Mouse (Mus musculus) bone marrow macrophage, adult 2 months (primary cell): ENCODE measurements around the gene Ina.
"Not testable (repeated sequence)": the region's sequence is repeated elsewhere in the genome, so short reads cannot be mapped to it uniquely, and the experiment has no call there.

Experiments used
- CTCF ChIP-seq: IDR thresholded peaks from 2 replicates; pipeline ENCODE4 v1.5.1; 2012; ENCODE audit warnings: low read depth, mild to moderate bottlenecking, low read length, moderate library complexity
- POLR2A ChIP-seq: IDR thresholded peaks from 2 replicates; pipeline ENCODE4 v1.6.1; 2012; ENCODE audit warnings: mild to moderate bottlenecking, low read depth, low read length, borderline replicate concordance

DNA sequence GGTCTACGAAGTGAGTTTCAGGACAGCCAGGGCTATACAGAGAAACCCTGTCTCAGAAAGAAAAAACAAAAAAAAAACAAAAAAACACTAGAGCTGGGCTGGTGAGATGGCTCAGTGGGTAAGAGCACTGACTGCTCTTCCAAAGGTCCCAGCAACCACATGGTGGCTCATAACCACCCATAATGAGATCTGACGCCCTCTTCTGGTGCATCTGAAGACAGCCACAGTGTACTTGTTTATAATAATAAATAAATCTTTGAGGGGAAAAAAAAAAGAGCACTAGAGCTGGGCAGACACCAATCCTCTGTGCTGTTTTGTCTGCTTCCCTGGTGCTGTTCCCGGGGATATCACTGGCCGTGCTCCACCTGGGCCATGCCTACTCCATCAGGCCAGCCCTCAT is 22.2 kb upstream of the Ina start:
- not testable (repeated sequence) for TF ChIP-seq CTCF, POLR2A
